Mouse (Mus musculus): ENCODE results near the gene Grm1. TPM values are rescaled to one million over a fixed set of nuclear protein-coding genes. Genes with fewer than 3 reads are reported as not detected.

Gene Grm1
- polyA plus RNA-seq (2014; fragmentation: Illumina TruSeq; extraction: RNeasy Lipid Tissue Mini Kit (QIAGEN cat#74804); ENCODE audit: low read depth, low replicate concordance), result 0.21 TPM

GRCm38 (mm10) chr10:11081611-11082398 lies at the start of gene Grm1:
TSS of gene Grm1 (minus strand) at chr10:11082356.

GRCm38 (mm10) chr10:10681048-10681447 lies 401.1 kb downstream of the Grm1 start, which contains the start of gene Gm10944:
TSS of gene Gm10944 (plus strand) at chr10:10681348.

Other genes starting within 250 kb of the Grm1 start
- gene Shprh, start 67.1 kb upstream of the Grm1 start, polyA plus RNA-seq (2014; fragmentation: Illumina TruSeq; extraction: RNeasy Lipid Tissue Mini Kit (QIAGEN cat#74804); ENCODE audit: low read depth, low replicate concordance), result 8.2 TPM
- gene Fbxo30, start 199.0 kb upstream of the Grm1 start, polyA plus RNA-seq (2014; fragmentation: Illumina TruSeq; extraction: RNeasy Lipid Tissue Mini Kit (QIAGEN cat#74804); ENCODE audit: low read depth, low replicate concordance), result 10.8 TPM

Measured in adipose tissue, adult 10 weeks (tissue).